ENCODE assay signal across 17 mouse cellular contexts in the genomic region with DNA sequence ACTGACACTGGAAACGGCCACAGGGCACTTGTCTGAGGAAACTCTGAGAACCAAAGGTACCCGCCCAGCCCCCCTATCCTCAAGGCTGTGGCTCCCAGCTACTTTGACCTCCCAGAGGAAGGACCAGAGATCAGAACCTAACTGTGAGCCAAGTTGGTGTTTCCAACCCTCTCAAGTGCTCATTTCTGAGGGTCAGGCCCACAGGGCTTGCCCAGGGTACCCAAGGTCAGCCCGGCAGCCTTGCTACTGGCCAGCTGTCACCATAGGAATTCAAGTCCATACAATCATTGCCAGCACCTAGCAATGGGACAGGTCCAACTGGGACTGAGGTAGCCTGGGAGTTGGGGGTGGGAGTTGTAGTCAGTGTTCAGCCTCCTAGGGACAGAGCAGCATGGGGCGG.
"Had no signal": no experiment of that assay in that cellular context is flagged by ENCODE, and none has a peak within 500 bp of the region (broad histone marks: within the 10 kb centered on the region; RNA-seq: fewer than 3 reads in every experiment).

No protein-coding gene starts in this region.

- H3K27me3 ChIP-seq: lung, embryonic 15.5 days; midbrain, embryonic 13.5 days; midbrain, embryonic 15.5 days; neural tube, embryonic 12.5 days; stomach, embryonic 15.5 days had no signal

- H3K4me2 ChIP-seq: lung, embryonic 15.5 days; midbrain, embryonic 11.5 days; midbrain, embryonic 13.5 days; midbrain, embryonic 15.5 days; neural tube, embryonic 12.5 days; stomach, embryonic 15.5 days had no signal

- H3K27ac ChIP-seq: lung, embryonic 15.5 days; macrophage; midbrain, embryonic 13.5 days; midbrain, embryonic 15.5 days; neural tube, embryonic 12.5 days; stomach, embryonic 15.5 days; stomach, postnatal 0 days had no signal

- DNase-seq: lung, adult 2 months; lung, postnatal 14 days; lung, postnatal 36 days; right cerebral cortex, postnatal 14 days; thymus, adult 2 months; thymus, postnatal 25 days; thymus, postnatal 4 days had no signal

- ATAC-seq: lung, postnatal 0 days; midbrain, embryonic 13.5 days; midbrain, embryonic 15.5 days had no signal

- H3K4me3 ChIP-seq: lung, embryonic 15.5 days; megakaryocyte, embryonic 14.5 days; midbrain, embryonic 13.5 days; midbrain, embryonic 15.5 days; neural tube, embryonic 12.5 days; stomach, embryonic 15.5 days had no signal

- H3K9me3 ChIP-seq: lung, embryonic 15.5 days; megakaryocyte, embryonic 14.5 days; midbrain, embryonic 13.5 days; midbrain, embryonic 15.5 days; neural tube, embryonic 12.5 days; stomach, embryonic 15.5 days had no signal

- H3K9ac ChIP-seq: lung, embryonic 15.5 days; midbrain, embryonic 13.5 days; midbrain, embryonic 15.5 days; neural tube, embryonic 12.5 days; stomach, embryonic 15.5 days had no signal
